Mouse (Mus musculus) intestine, embryonic 15.5 days (tissue): ENCODE data around the gene Hk1. TPM values are rescaled to one million over a fixed set of nuclear protein-coding genes. Genes with fewer than 3 reads are reported as not detected.
"Not testable (repeated sequence)": the region's sequence is repeated elsewhere in the genome, so short reads cannot be mapped to it uniquely, and the experiment has no call there.

Experiments used
- ATAC-seq: fragments of 200-750 bp; cut with Nextera tagmentation; 2 replicates; pipeline ENCODE4 v1.8.0; 2017; ENCODE audit warnings: moderate TSS enrichment, moderate library complexity
- H3K27ac ChIP-seq: fragments of 300-500 bp; sonication (generic); 2 replicates; pipeline ENCODE4 v1.5.1; 2015; ENCODE audit warnings: mild to moderate bottlenecking, inconsistent platforms
- H3K27me3 ChIP-seq: fragments of 300-500 bp; sonication (generic); replicated peaks from 2 replicates; pipeline ENCODE4 v1.6.1; 2015; ENCODE audit warnings: inconsistent platforms
- H3K36me3 ChIP-seq: fragments of 300-500 bp; sonication (generic); 2 replicates; pipeline ENCODE4 v1.6.1; 2015; ENCODE audit warnings: inconsistent platforms
- H3K4me1 ChIP-seq: fragments of 300-500 bp; sonication (generic); replicated peaks from 2 replicates; pipeline ENCODE4 v1.6.1; 2015; ENCODE audit warnings: inconsistent platforms
- H3K4me2 ChIP-seq: fragments of 300-500 bp; sonication (generic); replicated peaks from 2 replicates; pipeline ENCODE4 v1.6.1; 2015; ENCODE audit warnings: mild to moderate bottlenecking, inconsistent platforms
- H3K4me3 ChIP-seq: fragments of 300-500 bp; sonication (generic); replicated peaks from 2 replicates; pipeline ENCODE4 v1.5.1; 2015; ENCODE audit warnings: inconsistent platforms
- H3K9ac ChIP-seq: fragments of 300-500 bp; sonication (generic); 2 replicates; pipeline ENCODE4 v1.6.1; 2015; ENCODE audit warnings: inconsistent platforms
- H3K9me3 ChIP-seq: fragments of 300-500 bp; sonication (generic); 2 replicates; pipeline ENCODE4 v1.6.1; 2016; ENCODE audit warnings: inconsistent platforms
- WGBS: fragments of 180-500 bp; shearing (Covaris S2); methylation state at CpG from one replicate; pipeline ENCODE4 v1.1.7; 2015; 5-methylcytosine and 5-hydroxymethylcytosine counted together
- polyA plus RNA-seq: library from polyadenylated mRNA; unstranded; fragments of >200 nt; fragmentation: Nextera tagmentation; extraction: Ambion mirVana; gene quantifications from 2 replicates; pipeline ENCODE4 v1.2.1, GENCODE M21; 2015

The Hk1 gene
- polyA plus RNA-seq, 1 experiment from 2014 or later = 27.1 TPM

- Histone ChIP-seq H3K4me1 (peaks cover 13% of the 10 kb centered on the region; the same call in 1 of the 2 replicates), H3K9ac (no peak overlapping the region), H3K4me2 (no peak overlapping the region), H3K27ac (no peak overlapping the region), H3K4me3 (no peak overlapping the region), H3K36me3 (no peaks in the 10 kb centered on the region), H3K9me3 (no peaks in the 10 kb centered on the region), H3K27me3 (no peaks in the 10 kb centered on the region)
- WGBS = 93% methylated on average over 10 of the region's 10 CpGs
- no peak for ATAC-seq
These were observed 50.8 kb downstream of the Hk1 start for GRCm38 (mm10) chr10:62328886-62329412.

GRCm38 (mm10) chr10:62327572-62328317, 52.0 kb downstream of the Hk1 start:
- Histone ChIP-seq H3K4me3 (no peak overlapping the region), H3K27me3 (no peaks in the 10 kb centered on the region), H3K9me3 (no peaks in the 10 kb centered on the region), H3K4me1 (peaks cover 11% of the 10 kb centered on the region; the same call in 1 of the 2 replicates), H3K36me3 (no peaks in the 10 kb centered on the region), H3K9ac (no peak overlapping the region), H3K4me2 (0 out of 2 replicates have a peak overlapping the region, but pooled peaks have one; percentile 11), H3K27ac (no peak overlapping the region)
- peak; percentile 48 for ATAC-seq
- WGBS = 58% methylated on average over 23 of the region's 23 CpGs

DNA sequence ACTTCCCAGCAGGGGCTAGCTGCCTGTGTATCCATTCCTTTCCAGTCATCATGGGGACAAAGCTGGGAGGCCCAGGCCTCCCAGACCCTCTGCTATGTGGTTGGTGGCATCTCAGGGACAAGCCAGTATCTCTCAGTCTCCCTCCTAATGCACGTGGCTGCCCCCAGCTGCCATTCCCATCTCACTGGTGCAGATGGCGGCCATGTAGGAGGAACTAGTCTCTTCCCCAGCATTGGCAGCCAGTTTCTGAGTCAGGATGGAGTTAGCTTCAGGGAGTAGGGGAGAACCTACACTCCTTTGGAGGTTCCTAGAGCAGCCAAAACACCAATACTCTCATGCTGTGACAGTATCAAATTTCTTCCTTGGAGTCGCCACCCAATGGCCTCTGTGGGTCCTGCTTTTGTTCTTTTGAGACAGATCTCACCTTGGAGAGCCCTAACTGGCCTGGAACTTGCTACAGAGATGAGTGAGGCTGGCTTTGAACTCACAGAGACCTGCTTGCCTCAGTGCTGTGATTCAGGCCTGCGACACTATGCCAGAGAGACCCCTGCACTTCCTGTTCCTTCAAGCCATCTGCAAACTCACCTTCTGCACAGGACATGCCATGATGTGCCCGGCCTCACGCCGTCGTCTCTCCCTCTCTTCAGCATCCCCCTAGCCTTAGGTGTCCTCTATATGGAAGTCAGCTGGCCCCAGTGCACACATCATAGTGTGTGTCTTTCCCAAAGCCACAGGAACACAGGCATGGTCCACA, 52.7 kb downstream of the Hk1 start:
- no peak for ATAC-seq
- WGBS = 75% methylated on average over 8 of the region's 8 CpGs
- Histone ChIP-seq H3K4me2 (0 out of 2 replicates have a peak overlapping the region, but pooled peaks have one; percentile 11), H3K4me1 (0 out of 2 replicates have a peak, but pooled peaks cover 9% of the 10 kb centered on the region), H3K36me3 (no peaks in the 10 kb centered on the region), H3K4me3 (no peak overlapping the region), H3K27me3 (no peaks in the 10 kb centered on the region), H3K9me3 (no peaks in the 10 kb centered on the region), H3K27ac (no peak overlapping the region), H3K9ac (no peak overlapping the region)

DNA sequence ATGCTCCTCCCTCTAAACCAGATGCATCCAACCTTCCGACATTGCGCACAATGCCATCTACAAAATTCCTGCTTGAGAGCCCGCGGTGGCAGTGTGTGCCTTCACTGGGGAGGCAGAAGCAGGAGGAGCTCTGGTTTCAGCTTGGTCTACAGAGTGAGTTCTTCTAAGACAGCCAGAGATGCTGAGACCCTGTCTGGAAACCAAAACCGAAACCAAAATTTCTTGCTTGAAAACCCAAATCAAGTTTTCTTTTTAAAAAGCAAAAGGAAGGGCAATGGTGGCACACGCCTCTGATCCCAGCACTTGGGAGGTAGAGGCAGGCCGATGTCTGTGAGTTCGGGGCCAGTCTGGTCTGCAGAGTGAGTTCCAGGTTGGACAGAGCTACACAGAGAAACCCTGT, 53.7 kb downstream of the Hk1 start:
- Histone ChIP-seq H3K4me2 (no peak overlapping the region), H3K4me3 (no peak overlapping the region), H3K36me3 (no peaks in the 10 kb centered on the region), H3K9me3 (no peaks in the 10 kb centered on the region), H3K4me1 (0 out of 2 replicates have a peak, but pooled peaks cover 6% of the 10 kb centered on the region), H3K9ac (no peak overlapping the region), H3K27me3 (no peaks in the 10 kb centered on the region), H3K27ac (no peak overlapping the region)
- WGBS = 93% methylated on average over 8 of the region's 8 CpGs
- ATAC-seq = no peak

- not testable (repeated sequence) for H3K4me3 ChIP-seq, H3K9ac ChIP-seq, H3K4me2 ChIP-seq, H3K36me3 ChIP-seq, H3K9me3 ChIP-seq, H3K27me3 ChIP-seq, H3K27ac ChIP-seq, ATAC-seq, H3K4me1 ChIP-seq
- WGBS = 91% methylated on average over 8 of the region's 8 CpGs
These were observed 56.9 kb downstream of the Hk1 start for GRCm38 (mm10) chr10:62322821-62323220.

DNA sequence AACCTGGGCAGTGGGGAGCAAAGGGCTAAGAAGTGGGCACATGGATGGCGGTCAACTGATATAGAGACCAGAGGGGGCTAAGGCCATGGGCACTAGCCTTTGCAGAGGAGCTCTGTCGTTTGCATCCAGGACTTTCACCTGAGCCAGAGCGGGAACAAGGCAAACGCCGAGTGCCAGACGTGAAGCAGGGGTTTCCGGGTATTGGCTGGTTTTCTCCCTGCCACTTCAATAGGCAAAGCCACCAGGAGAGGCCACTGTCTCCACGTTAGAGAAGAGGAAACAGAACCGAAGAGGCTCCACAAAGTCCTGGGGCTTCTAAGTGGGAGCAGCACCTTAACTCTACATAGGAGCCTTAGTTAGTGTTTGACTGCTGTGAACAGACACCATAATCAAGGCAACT, 58.3 kb downstream of the Hk1 start:
- no peak overlapping the region for H3K4me2 ChIP-seq
- no peak for ATAC-seq
- no peaks in the 10 kb centered on the region for H3K9me3 ChIP-seq
- no peaks in the 10 kb centered on the region for H3K36me3 ChIP-seq
- H3K27me3 ChIP-seq = no peaks in the 10 kb centered on the region
- no peak overlapping the region for H3K4me3 ChIP-seq
- no peak overlapping the region for H3K9ac ChIP-seq
- WGBS = 65% methylated on average over 9 of the region's 9 CpGs
- H3K4me1 ChIP-seq = no peaks in the 10 kb centered on the region
- H3K27ac ChIP-seq = no peak overlapping the region

GRCm38 (mm10) chr10:62320402-62320978, 59.2 kb downstream of the Hk1 start:
- no peaks in the 10 kb centered on the region for H3K36me3 ChIP-seq
- no peak overlapping the region for H3K9ac ChIP-seq
- 87% methylated on average over 9 of the region's 9 CpGs for WGBS
- H3K4me2 ChIP-seq = no peak overlapping the region
- ATAC-seq = no peak
- H3K4me1 ChIP-seq = no peaks in the 10 kb centered on the region
- H3K4me3 ChIP-seq = no peak overlapping the region
- no peaks in the 10 kb centered on the region for H3K9me3 ChIP-seq
- H3K27ac ChIP-seq = no peak overlapping the region
- no peaks in the 10 kb centered on the region for H3K27me3 ChIP-seq

GRCm38 (mm10) chr10:62319154-62319553, 60.6 kb downstream of the Hk1 start:
- no peak for ATAC-seq
- H3K9me3 ChIP-seq = no peaks in the 10 kb centered on the region
- 72% methylated on average over 7 of the region's 7 CpGs for WGBS
- H3K36me3 ChIP-seq = no peaks in the 10 kb centered on the region
- no peaks in the 10 kb centered on the region for H3K4me1 ChIP-seq
- H3K27ac ChIP-seq = no peak overlapping the region
- H3K9ac ChIP-seq = no peak overlapping the region
- H3K27me3 ChIP-seq = no peaks in the 10 kb centered on the region
- no peak overlapping the region for H3K4me2 ChIP-seq
- no peak overlapping the region for H3K4me3 ChIP-seq

- no peak overlapping the region for H3K27ac ChIP-seq
- WGBS = 64% methylated on average over 8 of the region's 8 CpGs
These were observed 63.2 kb downstream of the Hk1 start for GRCm38 (mm10) chr10:62316467-62316866.

GRCm38 (mm10) chr10:62313885-62314424, 65.8 kb downstream of the Hk1 start:
- 59% methylated on average over 15 of the region's 15 CpGs for WGBS
- Histone ChIP-seq H3K27ac (no peak overlapping the region), H3K9ac (no peak overlapping the region), H3K4me1 (peaks cover 2% of the 10 kb centered on the region; the same call in 1 of the 2 replicates), H3K36me3 (no peaks in the 10 kb centered on the region), H3K4me3 (no peak overlapping the region), H3K9me3 (no peaks in the 10 kb centered on the region), H3K27me3 (no peaks in the 10 kb centered on the region), H3K4me2 (no peak overlapping the region)
- ATAC-seq = peak; percentile 60; the same call in 1 of the 2 replicates

More at GRCm38 (mm10) chr10:62316467-62316866, 63.2 kb downstream of the Hk1 start:
- peaks cover 2% of the 10 kb centered on the region; the same call in 1 of the 2 replicates for H3K4me1 ChIP-seq
- no peaks in the 10 kb centered on the region for H3K27me3 ChIP-seq
- no peak for ATAC-seq
- no peaks in the 10 kb centered on the region for H3K9me3 ChIP-seq
- no peak overlapping the region for H3K4me3 ChIP-seq
- H3K9ac ChIP-seq = no peak overlapping the region
- H3K4me2 ChIP-seq = no peak overlapping the region
- H3K36me3 ChIP-seq = no peaks in the 10 kb centered on the region

DNA sequence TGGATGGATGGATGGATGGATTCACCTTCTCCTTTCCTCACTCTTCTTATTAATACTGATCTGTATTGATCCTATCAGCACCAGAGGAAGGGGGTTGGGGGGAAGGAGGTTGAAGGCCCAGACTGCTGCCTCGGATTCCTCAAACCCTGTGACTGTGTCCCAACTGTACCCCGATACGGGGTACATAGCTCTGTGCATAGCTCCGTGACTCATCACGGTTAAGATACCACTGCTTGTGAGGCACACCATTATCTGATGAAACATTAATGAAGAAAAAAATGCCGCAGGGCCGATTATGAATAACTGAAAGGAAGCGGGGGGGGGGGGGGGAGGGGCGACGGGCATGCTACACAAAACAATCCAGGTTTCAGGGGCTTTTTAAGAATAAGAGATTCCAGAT, 66.6 kb downstream of the Hk1 start:
- Histone ChIP-seq H3K4me2 (no peak overlapping the region), H3K27ac (no peak overlapping the region), H3K9me3 (no peaks in the 10 kb centered on the region), H3K4me3 (no peak overlapping the region), H3K36me3 (no peaks in the 10 kb centered on the region), H3K27me3 (no peaks in the 10 kb centered on the region), H3K4me1 (peaks cover 2% of the 10 kb centered on the region; the same call in 1 of the 2 replicates), H3K9ac (no peak overlapping the region)
- WGBS = 76% methylated on average over 10 of the region's 10 CpGs
- ATAC-seq = no peak

- H3K4me3 ChIP-seq = no peak overlapping the region
- ATAC-seq = no peak; the same call in 1 of the 2 replicates
- H3K36me3 ChIP-seq = no peaks in the 10 kb centered on the region
- H3K9me3 ChIP-seq = no peaks in the 10 kb centered on the region
- peak overlapping the region; percentile 4; the same call in 1 of the 2 replicates for H3K4me2 ChIP-seq
- H3K9ac ChIP-seq = no peak overlapping the region
- WGBS = 41% methylated on average over 6 of the region's 6 CpGs
- H3K27ac ChIP-seq = 0 out of 2 replicates have a peak overlapping the region, but pooled peaks have one; percentile 2
- H3K4me1 ChIP-seq = peaks cover 5% of the 10 kb centered on the region
- no peaks in the 10 kb centered on the region for H3K27me3 ChIP-seq
These were observed 68.2 kb downstream of the Hk1 start for GRCm38 (mm10) chr10:62311464-62311863.
